Mouse (Mus musculus): ENCODE data around the gene Strip1.

Gene Strip1

GRCm38 (mm10) chr3:107591612-107592011, 39.9 kb downstream of the Strip1 start:
- DNase-seq: no peak

- no peak for DNase-seq
Observed at GRCm38 (mm10) chr3:107586504-107586903, 45.0 kb downstream of the Strip1 start.

GRCm38 (mm10) chr3:107583893-107584292, 47.6 kb downstream of the Strip1 start:
- no peak for DNase-seq

- DNase-seq: no peak
Observed at GRCm38 (mm10) chr3:107582875-107583767, 48.4 kb downstream of the Strip1 start.

GRCm38 (mm10) chr3:107582130-107582874, 49.2 kb downstream of the Strip1 start:
- DNase-seq: no peak

- no peak for DNase-seq
Observed at GRCm38 (mm10) chr3:107581103-107582010, 50.1 kb downstream of the Strip1 start.

- DNase-seq: peak; percentile 70 to 73
Observed at GRCm38 (mm10) chr3:107579466-107579865, 52.0 kb downstream of the Strip1 start.

GRCm38 (mm10) chr3:107577810-107578390, 53.6 kb downstream of the Strip1 start:
- DNase-seq: no peak

- DNase-seq: no peak
Observed at GRCm38 (mm10) chr3:107576807-107577206, 54.7 kb downstream of the Strip1 start.

GRCm38 (mm10) chr3:107571205-107571604, 60.3 kb downstream of the Strip1 start:
- no peak for DNase-seq

GRCm38 (mm10) chr3:107568721-107569120, 62.8 kb downstream of the Strip1 start:
- DNase-seq: no peak

GRCm38 (mm10) chr3:107567766-107568165, 63.7 kb downstream of the Strip1 start:
- no peak for DNase-seq

GRCm38 (mm10) chr3:107565331-107565730, 66.2 kb downstream of the Strip1 start:
- no peak for DNase-seq

- no peak for DNase-seq
Observed at GRCm38 (mm10) chr3:107563880-107564279, 67.6 kb downstream of the Strip1 start.

- DNase-seq: no peak
Observed at GRCm38 (mm10) chr3:107562591-107562990, 68.9 kb downstream of the Strip1 start.
